Mouse (Mus musculus) bone marrow, adult 2 months (tissue): ENCODE data around the gene Rcn2.

ENCODE experiments used
- CTCF ChIP-seq: fragments of 200-500 bp; IDR thresholded peaks from 2 replicates; pipeline ENCODE4 v1.5.1; 2011; ENCODE audit warnings: low read length, control low read depth; ENCODE audit not compliant: control insufficient read depth, insufficient read depth
- POLR2A ChIP-seq: fragments of 200-500 bp; IDR thresholded peaks from 2 replicates; pipeline ENCODE4 v1.6.1; 2011; ENCODE audit warnings: low read depth, mild to moderate bottlenecking, control low read depth, low read length, borderline replicate concordance; ENCODE audit not compliant: control insufficient read depth

DNA sequence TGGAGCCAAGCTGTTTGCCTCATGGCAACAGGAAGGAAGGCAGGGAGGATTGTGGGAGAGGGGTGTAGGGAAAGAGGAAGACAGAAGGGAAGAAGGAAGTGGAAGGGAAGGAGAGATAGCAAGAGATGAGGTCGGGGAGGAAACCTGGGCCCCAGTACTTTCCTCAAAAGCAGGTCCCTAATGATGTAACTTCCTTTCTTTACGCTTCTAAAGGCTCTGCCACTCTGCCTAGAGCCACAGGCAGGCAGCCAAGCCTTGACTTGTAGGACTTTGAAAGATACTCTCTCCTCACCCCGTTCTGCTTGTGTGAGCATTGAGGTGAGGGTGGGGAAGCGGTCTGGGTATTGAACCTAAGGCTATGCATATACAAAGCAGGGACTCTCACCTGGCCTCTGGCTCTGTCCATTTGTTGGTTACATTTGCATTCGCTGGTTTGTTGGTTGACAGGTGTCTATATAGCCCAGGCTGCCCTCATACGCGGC is 58.4 kb downstream of the Rcn2 start:
- TF ChIP-seq CTCF, result no peak
- no peak for TF ChIP-seq POLR2A
